Mouse (Mus musculus) forebrain, embryonic 11.5 days (tissue): ENCODE results near the gene Foxp3. TPM values are rescaled to one million over a fixed set of nuclear protein-coding genes. Genes with fewer than 3 reads are reported as not detected.

ENCODE experiments used
- ATAC-seq: fragments of 200-750 bp; cut with Nextera tagmentation; replicated peaks from 2 replicates; pipeline ENCODE4 v1.8.0; 2017; ENCODE audit warnings: moderate TSS enrichment; ENCODE audit not compliant: low FRiP score
- DNase-seq: peaks from one replicate; pipeline ENCODE4 v3.0.0-alpha.2; 2017; ENCODE audit warnings: low spot score
- H3K27ac ChIP-seq: fragments of 300-500 bp; sonication (generic); 2 replicates; pipeline ENCODE4 v1.5.1; 2014; ENCODE audit warnings: low read depth, low read length
- H3K27me3 ChIP-seq: fragments of 300-500 bp; sonication (generic); 2 replicates; pipeline ENCODE4 v1.6.1; 2014; ENCODE audit warnings: mild to moderate bottlenecking, low read length, mixed read lengths; ENCODE audit not compliant: control insufficient read depth, insufficient read depth
- H3K36me3 ChIP-seq: fragments of 300-500 bp; sonication (generic); 2 replicates; pipeline ENCODE4 v1.6.1; 2014; ENCODE audit warnings: mild to moderate bottlenecking, low read length, moderate library complexity, mixed read lengths; ENCODE audit not compliant: control insufficient read depth, insufficient read depth
- H3K4me1 ChIP-seq: fragments of 300-500 bp; sonication (generic); replicated peaks from 2 replicates; pipeline ENCODE4 v1.6.1; 2014; ENCODE audit warnings: low read length, mixed read lengths; ENCODE audit not compliant: control insufficient read depth, insufficient read depth
- H3K4me2 ChIP-seq: fragments of 300-500 bp; sonication (generic); 2 replicates; pipeline ENCODE4 v1.6.1; 2014; ENCODE audit warnings: low read depth, mild to moderate bottlenecking, low read length, moderate library complexity, mixed read lengths; ENCODE audit not compliant: severe bottlenecking
- H3K4me3 ChIP-seq: fragments of 300-500 bp; sonication (generic); 2 replicates; pipeline ENCODE4 v1.5.1; 2014; ENCODE audit warnings: low read depth, low read length
- H3K9ac ChIP-seq: fragments of 300-500 bp; sonication (generic); 2 replicates; pipeline ENCODE4 v1.6.1; 2014; ENCODE audit warnings: low read length
- H3K9me3 ChIP-seq: fragments of 300-500 bp; sonication (generic); 2 replicates; pipeline ENCODE4 v1.6.1; 2016; ENCODE audit warnings: low read length, mixed read lengths; ENCODE audit not compliant: control insufficient read depth
- WGBS: fragments of 180-500 bp; shearing (Covaris S2); extraction: QIAGEN DNeasy Blood & Tissue Kit; methylation state at CpG from one replicate; pipeline ENCODE4 v1.1.7; 2014; 5-methylcytosine and 5-hydroxymethylcytosine counted together
- polyA plus RNA-seq: library from polyadenylated mRNA; unstranded; fragments of >200 nt; fragmentation: Nextera tagmentation; extraction: Ambion mirVana; gene quantifications from 2 replicates; pipeline ENCODE4 v1.2.1, GENCODE M21; 2014

Foxp3 gene
- polyA plus RNA-seq, 1 experiment from 2014 or later, result not detected

- no peaks in the 10 kb centered on the region for H3K36me3 ChIP-seq
- peak within 1 kb of the TSS; percentile 52 for H3K9ac ChIP-seq
- DNase-seq (peak; percentile 94), ATAC-seq (peak; percentile 86)
- no peaks in the 10 kb centered on the region for H3K27me3 ChIP-seq
- no peak within 1 kb of the TSS for H3K27ac ChIP-seq
- H3K9me3 ChIP-seq, result no peaks in the 10 kb centered on the region
- H3K4me1 ChIP-seq, result no peaks in the 10 kb centered on the region
- H3K4me3 ChIP-seq, result peak within 1 kb of the TSS; percentile 46
- H3K4me2 ChIP-seq, result peak within 1 kb of the TSS; percentile 51
- 6% methylated on average over 37 of the region's 42 CpGs for WGBS
Observed at GRCm38 (mm10) chrX:7638401-7639091, 65.1 kb downstream of the Foxp3 start, which contains the start of gene Syp. TSS of gene Syp (plus strand) at chrX:7638471.

- H3K27ac ChIP-seq, result no peak overlapping the region
- WGBS, result 25% methylated on average over 13 of the region's 13 CpGs
- no peaks in the 10 kb centered on the region for H3K4me1 ChIP-seq
- peak overlapping the region; percentile 51 for H3K4me2 ChIP-seq
- ATAC-seq, result peak; percentile 10; the same call in 1 of the 2 replicates
- peak overlapping the region; percentile 20; the same call in 1 of the 2 replicates for H3K9ac ChIP-seq
- H3K9me3 ChIP-seq, result no peaks in the 10 kb centered on the region
- H3K36me3 ChIP-seq, result no peaks in the 10 kb centered on the region
- DNase-seq, result no peak
- peak overlapping the region; percentile 46 for H3K4me3 ChIP-seq
- H3K27me3 ChIP-seq, result no peaks in the 10 kb centered on the region
Observed at GRCm38 (mm10) chrX:7639536-7640325, 66.3 kb downstream of the Foxp3 start.

- 41% methylated on average over 12 of the region's 12 CpGs for WGBS
- H3K27me3 ChIP-seq, result no peaks in the 10 kb centered on the region
- H3K4me1 ChIP-seq, result no peaks in the 10 kb centered on the region
- H3K4me3 ChIP-seq, result no peak overlapping the region
- H3K9ac ChIP-seq, result no peak overlapping the region
- no peaks in the 10 kb centered on the region for H3K36me3 ChIP-seq
- H3K4me2 ChIP-seq, result no peak overlapping the region
- no peak overlapping the region for H3K27ac ChIP-seq
- ATAC-seq, result no peak
- no peak for DNase-seq
- no peaks in the 10 kb centered on the region for H3K9me3 ChIP-seq
Observed at GRCm38 (mm10) chrX:7640785-7641184, 67.3 kb downstream of the Foxp3 start.

Other genes with a start within 250 kb of the Foxp3 start
- 0.52 and 0.57 TPM in 2 replicates for gene Usp27x, start 197.8 kb upstream of the Foxp3 start, polyA plus RNA-seq
- gene Ppp1r3f, start 639 bp downstream of the Foxp3 start, polyA plus RNA-seq, result 2.2 and 3.3 TPM in 2 replicates
- 33.4 and 33.6 TPM in 2 replicates for gene Ccdc22, start 31.9 kb downstream of the Foxp3 start, polyA plus RNA-seq
- not detected in 2 replicates for gene Cacna1f, start 33.4 kb downstream of the Foxp3 start, polyA plus RNA-seq
- gene Syp, start 64.8 kb downstream of the Foxp3 start, polyA plus RNA-seq, result 12.3 and 12.6 TPM in 2 replicates
- gene Prickle3, start 83.6 kb downstream of the Foxp3 start, polyA plus RNA-seq, result 2.6 and 2.9 TPM in 2 replicates
- gene Plp2, start 97.7 kb downstream of the Foxp3 start, polyA plus RNA-seq, result 54.0 and 64.5 TPM in 2 replicates
- gene Magix, start 107.6 kb downstream of the Foxp3 start, polyA plus RNA-seq, result 0.47 TPM in 1 of 2 replicates, not detected in the other
- gene Gpkow, start 123.5 kb downstream of the Foxp3 start, polyA plus RNA-seq, result 44.6 and 47.0 TPM in 2 replicates
- gene Wdr45, start 140.7 kb downstream of the Foxp3 start, polyA plus RNA-seq, result 14.2 and 17.2 TPM in 2 replicates
- gene Gm45208, start 148.6 kb downstream of the Foxp3 start, polyA plus RNA-seq, result 0.55 TPM in 1 of 2 replicates, not detected in the other
- 88.7 and 94.0 TPM in 2 replicates for gene Praf2, start 154.8 kb downstream of the Foxp3 start, polyA plus RNA-seq
- gene Ccdc120, start 177.3 kb downstream of the Foxp3 start, polyA plus RNA-seq, result 22.8 and 27.8 TPM in 2 replicates
- 23.6 and 24.8 TPM in 2 replicates for gene Tfe3, start 188.9 kb downstream of the Foxp3 start, polyA plus RNA-seq
- gene Gripap1, start 216.1 kb downstream of the Foxp3 start, polyA plus RNA-seq, result 56.2 and 57.2 TPM in 2 replicates
- 1.2 and 1.4 TPM in 2 replicates for gene Kcnd1, start 248.6 kb downstream of the Foxp3 start, polyA plus RNA-seq